Mouse (Mus musculus): ENCODE results near the gene Rad51c. TPM values are rescaled to one million over a fixed set of nuclear protein-coding genes. Genes with fewer than 3 reads are reported as not detected.
A peak's percentile ranks its signal among the peaks of the same experiment; 100 is the strongest.

The Rad51c gene
- polyA plus RNA-seq, 1 experiment, result 4.0 TPM

DNA sequence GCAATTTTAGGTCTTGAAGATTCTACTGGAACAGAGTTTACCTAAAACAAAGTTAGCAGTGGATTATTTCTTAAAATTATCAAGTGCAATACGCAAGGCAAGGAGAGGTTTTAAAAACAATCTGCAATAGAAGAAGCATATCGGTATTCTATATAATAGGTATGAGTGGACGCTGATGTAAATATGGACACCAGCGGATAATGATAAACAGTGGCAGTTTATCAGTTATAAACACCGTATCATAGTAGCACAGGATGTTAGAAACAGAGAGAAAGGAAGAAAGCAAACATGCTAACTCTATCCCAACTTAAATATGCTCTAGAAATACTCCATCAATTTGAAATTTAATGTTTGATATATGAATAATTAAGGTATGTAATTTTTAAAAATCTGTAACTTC, 39.6 kb downstream of the Rad51c start:
- no peak overlapping the region for H3K4me3 ChIP-seq (ENCODE audit: insufficient read depth, poor library complexity, severe bottlenecking)
- TF ChIP-seq FOSL1 (IDR thresholded peaks at IDR 0.05; ENCODE audit: insufficient read depth, low read length, poor library complexity, severe bottlenecking) (no peak), MYOG (IDR thresholded peaks at IDR 0.05; ENCODE audit: control insufficient read depth, extremely low read depth, insufficient read length) (no peak)
- H3K27me3 ChIP-seq (ENCODE audit: control insufficient read depth, insufficient read depth, insufficient read length), result peaks cover 1% of the 10 kb centered on the region
- no peaks in the 10 kb centered on the region for H3K36me3 ChIP-seq (ENCODE audit: control insufficient read depth, insufficient read depth)
- H3K79me3 ChIP-seq (ENCODE audit: low read depth), result no peaks in the 10 kb centered on the region
- H3ac ChIP-seq (ENCODE audit: control insufficient read depth, insufficient read length, low read depth), result no peak overlapping the region
- no peaks in the 10 kb centered on the region for H3K79me2 ChIP-seq (ENCODE audit: control insufficient read depth, insufficient read depth)

GRCm38 (mm10) chr11:87359262-87359612, 45.5 kb downstream of the Rad51c start:
- TF ChIP-seq MYOG (IDR thresholded peaks at IDR 0.05; ENCODE audit: control insufficient read depth, extremely low read depth, insufficient read length) (no peak), CEBPB (IDR thresholded peaks at IDR 0.05; ENCODE audit: low read depth) (no peak), CTCF (IDR thresholded peaks at IDR 0.05; ENCODE audit: control insufficient read depth, insufficient read depth, insufficient read length) (no peak), MAX (IDR thresholded peaks at IDR 0.05) (no peak), FOSL1 (IDR thresholded peaks at IDR 0.05; ENCODE audit: insufficient read depth, low read length, poor library complexity, severe bottlenecking) (no peak), MYOD1 (IDR thresholded peaks at IDR 0.05; ENCODE audit: control insufficient read depth, insufficient read length, low read depth) (no peak), USF1 (IDR thresholded peaks at IDR 0.05; ENCODE audit: low read depth) (no peak)
- Histone ChIP-seq H3ac (ENCODE audit: control insufficient read depth, insufficient read length, low read depth) (peak overlapping the region; percentile 94), H3K36me3 (ENCODE audit: control insufficient read depth, insufficient read depth) (no peaks in the 10 kb centered on the region), H3K4me3 (ENCODE audit: insufficient read depth, poor library complexity, severe bottlenecking) (peak overlapping the region; percentile 52), H3K79me3 (ENCODE audit: low read depth) (no peaks in the 10 kb centered on the region), H3K79me2 (ENCODE audit: control insufficient read depth, insufficient read depth) (no peaks in the 10 kb centered on the region), H3K27me3 (ENCODE audit: control insufficient read depth, insufficient read depth, insufficient read length) (peaks cover 7% of the 10 kb centered on the region)

GRCm38 (mm10) chr11:87358331-87359261, 46.2 kb downstream of the Rad51c start, which contains the start of gene Ppm1e:
Gene Ppm1e, minus strand, starts transcription at chr11:87359023.
- TF ChIP-seq CEBPB (IDR thresholded peaks at IDR 0.05; ENCODE audit: low read depth) (no peak), MYOD1 (IDR thresholded peaks at IDR 0.05; ENCODE audit: control insufficient read depth, insufficient read length, low read depth) (no peak), MAX (IDR thresholded peaks at IDR 0.05) (no peak), MYOG (IDR thresholded peaks at IDR 0.05; ENCODE audit: control insufficient read depth, extremely low read depth, insufficient read length) (no peak), CTCF (IDR thresholded peaks at IDR 0.05; ENCODE audit: control insufficient read depth, insufficient read depth, insufficient read length) (no peak), FOSL1 (IDR thresholded peaks at IDR 0.05; ENCODE audit: insufficient read depth, low read length, poor library complexity, severe bottlenecking) (no peak), USF1 (IDR thresholded peaks at IDR 0.05; ENCODE audit: low read depth) (no peak)
- Histone ChIP-seq H3K79me3 (ENCODE audit: low read depth) (no peaks in the 10 kb centered on the region), H3K4me3 (ENCODE audit: insufficient read depth, poor library complexity, severe bottlenecking) (peak within 1 kb of the TSS; percentile 52), H3ac (ENCODE audit: control insufficient read depth, insufficient read length, low read depth) (peak within 1 kb of the TSS; percentile 94), H3K27me3 (ENCODE audit: control insufficient read depth, insufficient read depth, insufficient read length) (peaks cover 7% of the 10 kb centered on the region), H3K79me2 (ENCODE audit: control insufficient read depth, insufficient read depth) (no peaks in the 10 kb centered on the region), H3K36me3 (ENCODE audit: control insufficient read depth, insufficient read depth) (no peaks in the 10 kb centered on the region)

GRCm38 (mm10) chr11:87357317-87358300, 47.1 kb downstream of the Rad51c start:
- Histone ChIP-seq H3ac (ENCODE audit: control insufficient read depth, insufficient read length, low read depth) (peak overlapping the region; percentile 94), H3K79me3 (ENCODE audit: low read depth) (no peaks in the 10 kb centered on the region), H3K4me3 (ENCODE audit: insufficient read depth, poor library complexity, severe bottlenecking) (peak overlapping the region; percentile 52), H3K27me3 (ENCODE audit: control insufficient read depth, insufficient read depth, insufficient read length) (peaks cover 7% of the 10 kb centered on the region), H3K36me3 (ENCODE audit: control insufficient read depth, insufficient read depth) (no peaks in the 10 kb centered on the region), H3K79me2 (ENCODE audit: control insufficient read depth, insufficient read depth) (no peaks in the 10 kb centered on the region)
- TF ChIP-seq CEBPB (IDR thresholded peaks at IDR 0.05; ENCODE audit: low read depth) (no peak), USF1 (IDR thresholded peaks at IDR 0.05; ENCODE audit: low read depth) (no peak), FOSL1 (IDR thresholded peaks at IDR 0.05; ENCODE audit: insufficient read depth, low read length, poor library complexity, severe bottlenecking) (no peak), MYOG (IDR thresholded peaks at IDR 0.05; ENCODE audit: control insufficient read depth, extremely low read depth, insufficient read length) (no peak), MAX (IDR thresholded peaks at IDR 0.05) (no peak), CTCF (IDR thresholded peaks at IDR 0.05; ENCODE audit: control insufficient read depth, insufficient read depth, insufficient read length) (no peak), MYOD1 (IDR thresholded peaks at IDR 0.05; ENCODE audit: control insufficient read depth, insufficient read length, low read depth) (no peak)

DNA sequence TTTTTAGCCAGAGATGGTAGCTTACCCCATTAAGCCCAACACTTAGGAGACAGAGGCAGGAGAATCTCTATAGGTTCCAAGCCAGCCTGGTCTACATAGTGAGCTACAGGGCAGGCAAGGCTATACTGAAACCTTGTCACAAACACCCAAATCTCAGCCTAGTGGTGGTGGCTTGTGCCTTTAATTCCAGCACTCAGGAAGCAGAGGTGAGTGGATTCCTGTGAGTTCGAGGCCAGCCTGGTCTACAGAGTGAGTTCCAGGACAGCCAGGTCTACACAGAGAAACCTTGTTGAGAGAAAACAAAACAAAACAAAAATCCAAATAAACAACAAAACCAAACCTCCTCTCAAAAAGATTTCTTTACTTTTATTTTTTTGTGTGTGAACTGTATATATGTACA, 49.9 kb downstream of the Rad51c start:
- H3K79me3 ChIP-seq (ENCODE audit: low read depth), result no peaks in the 10 kb centered on the region
- no peaks in the 10 kb centered on the region for H3K36me3 ChIP-seq (ENCODE audit: control insufficient read depth, insufficient read depth)
- no peak overlapping the region for H3K4me3 ChIP-seq (ENCODE audit: insufficient read depth, poor library complexity, severe bottlenecking)
- H3K79me2 ChIP-seq (ENCODE audit: control insufficient read depth, insufficient read depth), result no peaks in the 10 kb centered on the region
- peaks cover 7% of the 10 kb centered on the region for H3K27me3 ChIP-seq (ENCODE audit: control insufficient read depth, insufficient read depth, insufficient read length)
- no peak overlapping the region for H3ac ChIP-seq (ENCODE audit: control insufficient read depth, insufficient read length, low read depth)
- TF ChIP-seq MAX (IDR thresholded peaks at IDR 0.05) (no peak), MYOD1 (IDR thresholded peaks at IDR 0.05; ENCODE audit: control insufficient read depth, insufficient read length, low read depth) (no peak), FOSL1 (IDR thresholded peaks at IDR 0.05; ENCODE audit: insufficient read depth, low read length, poor library complexity, severe bottlenecking) (no peak), CEBPB (IDR thresholded peaks at IDR 0.05; ENCODE audit: low read depth) (no peak), CTCF (IDR thresholded peaks at IDR 0.05; ENCODE audit: control insufficient read depth, insufficient read depth, insufficient read length) (no peak), MYOG (IDR thresholded peaks at IDR 0.05; ENCODE audit: control insufficient read depth, extremely low read depth, insufficient read length) (no peak), USF1 (IDR thresholded peaks at IDR 0.05; ENCODE audit: low read depth) (no peak)
